Mouse (Mus musculus) heart, postnatal 0 days (tissue): ENCODE measurements around the gene Khsrp.

Source experiments
- CTCF ChIP-seq: IDR thresholded peaks from 2 replicates; pipeline ENCODE4 v1.5.1; 2016; ENCODE audit warnings: antibody characterized with exemption, control low read depth, low read depth
- EP300 ChIP-seq: IDR thresholded peaks from 2 replicates; pipeline ENCODE4 v1.6.1; 2016; ENCODE audit warnings: antibody characterized with exemption, low read depth

DNA sequence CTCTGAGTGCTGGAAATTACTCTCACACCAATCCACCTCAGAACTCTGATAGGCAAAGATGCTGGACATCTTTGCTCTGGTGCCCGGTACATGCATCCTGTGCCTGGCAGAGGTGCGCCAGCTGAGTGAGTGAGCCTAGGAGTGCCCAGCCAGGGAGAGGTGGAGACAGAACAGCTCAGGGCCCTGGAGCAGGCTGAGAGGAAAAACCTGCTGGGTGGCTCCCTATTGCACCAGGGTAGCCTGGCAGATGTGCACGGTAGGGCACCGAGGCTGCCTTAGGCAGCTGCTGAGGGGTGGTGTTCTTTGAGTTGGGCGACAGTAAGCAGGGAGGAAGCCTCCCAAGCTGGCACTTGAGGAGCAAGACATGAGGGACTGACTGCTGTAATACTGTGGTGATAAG lies 49.3 kb downstream of the Khsrp start, which contains the start of gene Acer1:
- TF ChIP-seq CTCF (no peak), EP300 (no peak)
